ENCODE assay signal across 28 mouse cellular contexts in the genomic region with DNA sequence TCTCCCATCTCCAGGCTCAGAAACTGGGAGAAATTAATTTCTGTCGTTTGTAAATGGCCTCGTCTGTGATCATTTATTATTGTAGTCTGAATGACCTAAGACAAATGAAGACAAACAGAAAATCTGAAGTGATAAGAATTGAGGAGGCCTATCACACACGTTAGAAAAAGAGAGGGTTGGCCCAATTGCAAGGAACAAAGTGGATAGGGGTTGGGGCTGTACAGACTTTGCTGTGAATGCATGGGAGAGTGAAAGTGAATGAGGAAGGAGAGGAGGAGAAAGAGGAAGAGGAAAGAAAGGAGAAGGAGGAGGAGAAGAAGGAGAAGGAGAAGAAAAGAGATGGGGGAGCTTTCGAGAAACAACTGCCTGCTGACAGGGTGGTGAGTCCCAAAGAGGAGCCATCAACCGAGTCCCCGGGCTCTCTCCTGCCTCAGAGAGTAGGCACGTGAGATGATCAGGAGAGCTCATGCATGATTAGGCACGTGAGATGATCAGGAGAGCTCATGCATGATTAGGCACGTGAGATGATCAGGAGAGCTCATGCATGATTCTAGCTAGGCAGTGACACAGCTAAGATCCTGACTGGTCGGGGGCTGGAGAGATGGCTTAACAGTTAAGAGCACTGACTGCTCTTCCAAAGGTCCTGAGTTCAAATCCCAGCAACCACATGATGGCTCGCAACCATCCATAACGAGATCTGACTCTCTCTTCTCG. TPM values are rescaled to one million over a fixed set of nuclear protein-coding genes. Genes with fewer than 3 reads are reported as not detected.
DNase-seq lines count a peak whose midpoint lies in the region; ATAC-seq and TF ChIP-seq lines count a peak whose summit lies in the region.
"Had no signal": no experiment of that assay in that cellular context is flagged by ENCODE, and none has a peak within 500 bp of the region (broad histone marks: within the 10 kb centered on the region; RNA-seq: fewer than 3 reads in every experiment).

No protein-coding gene starts in this region.

- H3K27ac ChIP-seq in forebrain, embryonic 10.5 days, result peak overlapping the region; percentile 69; the same call in 1 of the 2 replicates
- H3K27ac ChIP-seq in forebrain, embryonic 12.5 days, result no peak overlapping the region
- no peak overlapping the region for H3K27ac ChIP-seq in hindbrain, embryonic 14.5 days
- no peak overlapping the region for H3K27ac ChIP-seq in hindbrain, embryonic 12.5 days
- peak overlapping the region; percentile 77 for H3K27ac ChIP-seq in bone marrow macrophage, adult 2 months (ENCODE audit: insufficient read depth, low read depth, low read length)
- H3K27ac ChIP-seq: kidney, embryonic 15.5 days; liver, embryonic 14.5 days; midbrain, embryonic 12.5 days; neural tube, embryonic 13.5 days; stomach, postnatal 0 days had no signal

- no peak overlapping the region for H3K4me3 ChIP-seq in forebrain, embryonic 10.5 days
- no peak overlapping the region for H3K4me3 ChIP-seq in forebrain, embryonic 12.5 days (replicated peaks)
- H3K4me3 ChIP-seq in hindbrain, embryonic 14.5 days (replicated peaks; ENCODE audit: low read length), result no peak overlapping the region
- H3K4me3 ChIP-seq in hindbrain, embryonic 12.5 days, result no peak overlapping the region
- peak overlapping the region; percentile 30 for H3K4me3 ChIP-seq in bone marrow macrophage, adult 2 months (ENCODE audit: insufficient read depth, low read length)
- H3K4me3 ChIP-seq: kidney, embryonic 15.5 days; midbrain, embryonic 12.5 days; neural tube, embryonic 13.5 days had no signal

- H3K4me2 ChIP-seq in forebrain, embryonic 12.5 days, result no peak overlapping the region
- 0 out of 2 replicates have a peak overlapping the region, but pooled peaks have one; percentile 56 for H3K4me2 ChIP-seq in hindbrain, embryonic 14.5 days (replicated peaks)
- no peak overlapping the region for H3K4me2 ChIP-seq in hindbrain, embryonic 12.5 days (replicated peaks)
- H3K4me2 ChIP-seq: heart, embryonic 11.5 days; kidney, embryonic 15.5 days; midbrain, embryonic 12.5 days; neural tube, embryonic 13.5 days had no signal

- H3K27me3 ChIP-seq in forebrain, embryonic 10.5 days (ENCODE audit: poor library complexity, severe bottlenecking), result no peaks in the 10 kb centered on the region
- H3K27me3 ChIP-seq in forebrain, embryonic 12.5 days, result no peaks in the 10 kb centered on the region
- no peaks in the 10 kb centered on the region for H3K27me3 ChIP-seq in hindbrain, embryonic 14.5 days (ENCODE audit: control insufficient read depth, insufficient read depth, low read length)
- no peaks in the 10 kb centered on the region for H3K27me3 ChIP-seq in hindbrain, embryonic 12.5 days
- H3K27me3 ChIP-seq: kidney, embryonic 15.5 days; midbrain, embryonic 12.5 days; neural tube, embryonic 13.5 days had no signal

- no peak overlapping the region for H3K9ac ChIP-seq in forebrain, embryonic 12.5 days
- no peak overlapping the region for H3K9ac ChIP-seq in hindbrain, embryonic 14.5 days
- no peak overlapping the region for H3K9ac ChIP-seq in hindbrain, embryonic 12.5 days
- H3K9ac ChIP-seq: forebrain, postnatal 0 days; kidney, embryonic 15.5 days; liver, embryonic 14.5 days; midbrain, embryonic 12.5 days; neural tube, embryonic 13.5 days had no signal

- no peaks in the 10 kb centered on the region for H3K9me3 ChIP-seq in forebrain, embryonic 10.5 days
- H3K9me3 ChIP-seq in forebrain, embryonic 12.5 days, result no peaks in the 10 kb centered on the region
- no peaks in the 10 kb centered on the region for H3K9me3 ChIP-seq in hindbrain, embryonic 14.5 days (ENCODE audit: control insufficient read depth, low read length)
- H3K9me3 ChIP-seq in hindbrain, embryonic 12.5 days (replicated peaks), result no peaks in the 10 kb centered on the region
- H3K9me3 ChIP-seq: kidney, embryonic 15.5 days; midbrain, embryonic 12.5 days; neural tube, embryonic 13.5 days had no signal

- no peak for TF ChIP-seq CTCF in bone marrow macrophage, adult 2 months (IDR thresholded peaks at IDR 0.05; ENCODE audit: low read depth, low read length)

- H3K4me1 ChIP-seq in forebrain, embryonic 10.5 days, result peaks cover 84% of the 10 kb centered on the region
- peaks cover 62% of the 10 kb centered on the region for H3K4me1 ChIP-seq in forebrain, embryonic 12.5 days
- H3K4me1 ChIP-seq in hindbrain, embryonic 14.5 days (replicated peaks; ENCODE audit: control insufficient read depth, insufficient read depth, low read length), result peaks cover 61% of the 10 kb centered on the region
- H3K4me1 ChIP-seq in hindbrain, embryonic 12.5 days, result peaks cover 62% of the 10 kb centered on the region
- H3K4me1 ChIP-seq in bone marrow macrophage, adult 2 months (ENCODE audit: control insufficient read depth, insufficient read depth, low read length), result peaks cover 57% of the 10 kb centered on the region

- TF ChIP-seq POLR2A in bone marrow macrophage, adult 2 months (IDR thresholded peaks at IDR 0.05; ENCODE audit: borderline replicate concordance, low read depth, low read length), result no peak

- WGBS in forebrain, embryonic 10.5 days, result 81% methylated on average over 13 of the region's 13 CpGs
- WGBS in forebrain, embryonic 12.5 days, result 74% methylated on average over 13 of the region's 13 CpGs
- WGBS in hindbrain, embryonic 14.5 days, result 68% methylated on average over 13 of the region's 13 CpGs
- 78% methylated on average over 13 of the region's 13 CpGs for WGBS in hindbrain, embryonic 12.5 days

- intact Hi-C loops in gastrocnemius, postnatal 36 days (cut with DNase I), result loop anchor here (10.0 kb wide), 1 partner anchor 128 kb away; no protein-coding TSS in a partner anchor

- ATAC-seq in forebrain, embryonic 12.5 days (ENCODE audit: low FRiP score), result no peak
- no peak for ATAC-seq in hindbrain, embryonic 14.5 days (ENCODE audit: low FRiP score)
- ATAC-seq in hindbrain, embryonic 12.5 days (ENCODE audit: low FRiP score), result no peak
- ATAC-seq: forebrain, postnatal 0 days had no signal

- DNase-seq in forebrain, embryonic 10.5 days (ENCODE audit: extremely low spot score, low spot score), result no peak
- DNase-seq in hindbrain, embryonic 14.5 days (ENCODE audit: low spot score), result no peak
- DNase-seq in urinary bladder, postnatal 10 days (ENCODE audit: low spot score), result no peak
- DNase-seq in B cell, adult 2 months, result no peak
- no peak for DNase-seq in gastrocnemius, postnatal 36 days
- DNase-seq: adrenal gland, adult 8-10 months; cerebellum, adult 11 months; cerebellum, postnatal 14 days; forebrain, postnatal 0 days; heart, adult 18-20 months; heart, postnatal 4 days; kidney, adult 18-20 months; kidney, postnatal 25 days; liver; lung, adult 2 months; lung, postnatal 10 days; right cerebral cortex, postnatal 4 days; thymus, adult 18-20 months; thymus, postnatal 25 days had no signal

- H3K36me3 ChIP-seq in forebrain, embryonic 10.5 days (replicated peaks), result no peaks in the 10 kb centered on the region; the same call in 1 of the 2 replicates
- no peaks in the 10 kb centered on the region; the same call in 1 of the 2 replicates for H3K36me3 ChIP-seq in forebrain, embryonic 12.5 days (replicated peaks)
- no peaks in the 10 kb centered on the region for H3K36me3 ChIP-seq in hindbrain, embryonic 14.5 days (replicated peaks; ENCODE audit: control insufficient read depth, insufficient read depth)
- H3K36me3 ChIP-seq in hindbrain, embryonic 12.5 days, result no peaks in the 10 kb centered on the region
- H3K36me3 ChIP-seq: kidney, embryonic 15.5 days; midbrain, embryonic 12.5 days; neural tube, embryonic 13.5 days had no signal

RNA-seq across cellular contexts. Expression of a gene that starts 5.0 kb away (rescaled TPM):
- 81.0 and 86.1 TPM in 2 replicates for polyA plus RNA-seq in forebrain, embryonic 10.5 days (2016; fragmentation: Nextera tagmentation; extraction: Ambion mirVana)
- 187 and 202 TPM in 2 replicates for polyA plus RNA-seq in forebrain, embryonic 12.5 days (2016; fragmentation: Nextera tagmentation; extraction: Ambion mirVana)
- 362 and 393 TPM in 2 replicates for polyA plus RNA-seq in hindbrain, embryonic 14.5 days (2014; fragmentation: Nextera tagmentation; extraction: Ambion mirVana)
- polyA plus RNA-seq in hindbrain, embryonic 12.5 days (2016; fragmentation: Nextera tagmentation; extraction: Ambion mirVana), result 203 and 213 TPM in 2 replicates
- 210 and 216 TPM in 2 replicates for polyA plus RNA-seq in bone marrow macrophage, adult 2 months (2012; ENCODE audit: insufficient read depth, insufficient read length, missing spikeins)
- total RNA-seq in gastrocnemius, postnatal 36 days (2021), result 1 to 10 TPM; 2.3 to 4.1 TPM

Comparison
In these comparisons a context has a peak if more than half of its experiments do, and no peak if none do; other contexts are left out.
1. H3K27ac ChIP-seq: peak in forebrain, embryonic 10.5 days (single experiment) and bone marrow macrophage, adult 2 months (single experiment); none in forebrain, embryonic 12.5 days (single experiment), hindbrain, embryonic 14.5 days (single experiment) and hindbrain, embryonic 12.5 days (single experiment).